Mouse (Mus musculus): ENCODE data around the gene Pten.

GRCm38 (mm10) chr19:32723817-32724216 lies 33.5 kb upstream of the Pten start:
- TF ChIP-seq GATA1 (IDR thresholded peaks at IDR 0.05; ENCODE audit: borderline replicate concordance, low read length): no peak
- TF ChIP-seq FLI1 (IDR thresholded peaks at IDR 0.05; ENCODE audit: low read length): no peak
